Mouse (Mus musculus): ENCODE results near the gene Timeless.
"Not testable (repeated sequence)": the region's sequence is repeated elsewhere in the genome, so short reads cannot be mapped to it uniquely, and the experiment has no call there.

Gene Timeless

GRCm38 (mm10) chr10:128214112-128214511 lies 17.8 kb upstream of the Timeless start:
- DNase-seq = not testable (repeated sequence)

DNA sequence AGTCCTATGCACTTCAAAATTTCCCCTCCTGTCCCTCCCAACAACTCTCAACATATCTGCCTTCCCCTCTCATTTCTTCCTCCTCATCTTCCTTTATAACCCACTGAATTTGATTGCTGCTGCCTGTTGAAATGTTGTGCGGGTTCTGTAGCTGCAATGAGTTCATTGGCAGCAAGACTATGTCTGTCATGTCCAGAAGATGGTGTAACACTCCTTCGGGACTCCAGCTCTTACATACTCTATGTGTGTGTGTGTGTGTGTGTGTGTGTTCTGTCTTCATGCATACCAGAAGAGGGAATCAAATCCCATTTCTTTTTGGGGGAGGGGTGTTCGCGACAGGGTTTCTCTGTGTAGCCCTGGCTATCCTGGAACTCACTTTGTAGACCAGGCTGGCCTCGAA lies 16.9 kb upstream of the Timeless start:
- DNase-seq = no peak

- no peak for DNase-seq
Observed at GRCm38 (mm10) chr10:128218387-128219117, 13.3 kb upstream of the Timeless start.

GRCm38 (mm10) chr10:128221533-128222286 lies 10.2 kb upstream of the Timeless start:
- DNase-seq = no peak

GRCm38 (mm10) chr10:128225064-128225463 lies 6.8 kb upstream of the Timeless start:
- DNase-seq = no peak

DNA sequence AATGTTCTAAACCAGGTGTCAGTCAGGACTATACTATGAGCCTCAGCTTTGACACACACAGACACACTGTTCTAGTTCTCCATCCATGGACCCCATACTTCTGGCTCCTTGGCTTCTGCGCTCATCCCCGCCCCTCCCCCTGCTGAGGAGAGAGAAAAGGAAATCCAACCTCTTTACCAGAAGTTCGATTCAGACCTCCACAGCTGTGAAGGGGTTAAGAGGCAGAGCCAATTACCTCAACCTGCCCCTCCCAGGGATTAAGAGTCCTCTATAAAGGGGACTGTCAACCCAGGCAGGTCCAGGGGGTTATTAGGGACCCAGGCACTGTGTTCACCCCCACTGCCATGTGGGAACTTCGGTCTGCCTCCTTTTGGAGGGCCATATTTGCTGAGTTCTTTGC lies 6.3 kb upstream of the Timeless start, which contains the start of gene Mip:
Mip (plus strand) TSS at position 301 of the 400 bp plus-strand sequence.
- DNase-seq = no peak

DNA sequence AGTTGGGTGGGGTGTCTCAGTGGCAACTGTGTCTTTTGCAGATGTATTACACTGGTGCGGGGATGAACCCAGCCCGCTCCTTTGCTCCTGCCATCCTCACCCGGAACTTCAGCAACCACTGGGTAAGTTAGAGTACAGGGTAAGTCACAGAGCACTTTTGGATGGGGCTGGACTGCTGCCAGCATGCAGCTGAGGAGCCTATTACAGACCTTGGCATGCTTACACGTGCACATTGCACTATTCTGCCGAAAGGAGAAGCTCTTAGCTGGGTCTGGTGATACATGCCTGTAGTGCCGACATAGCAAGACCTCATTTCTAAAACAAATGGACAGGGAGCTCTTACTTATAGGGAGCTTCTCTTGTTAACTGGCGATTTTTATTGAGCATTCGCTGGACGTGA lies 4.3 kb upstream of the Timeless start:
- no peak for DNase-seq

DNA sequence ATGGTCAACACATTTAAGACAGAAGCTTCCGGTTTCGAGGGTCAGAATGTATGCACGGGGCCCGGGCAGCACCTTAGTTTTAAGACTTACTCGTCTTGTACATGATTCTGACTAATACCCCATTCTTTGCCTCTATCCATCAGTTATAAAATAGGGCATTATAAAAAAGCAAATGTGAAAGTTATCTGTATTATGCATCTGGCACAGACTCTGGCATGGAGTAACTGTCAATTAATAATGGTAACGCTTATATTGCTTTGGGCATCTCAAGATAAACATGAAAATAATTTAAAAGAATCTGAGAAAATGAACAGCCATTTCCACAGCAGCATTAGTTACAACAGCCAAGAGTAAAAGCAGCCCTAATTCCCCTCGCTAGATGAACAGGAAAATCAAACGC lies 3.9 kb upstream of the Timeless start:
- no peak for DNase-seq

DNA sequence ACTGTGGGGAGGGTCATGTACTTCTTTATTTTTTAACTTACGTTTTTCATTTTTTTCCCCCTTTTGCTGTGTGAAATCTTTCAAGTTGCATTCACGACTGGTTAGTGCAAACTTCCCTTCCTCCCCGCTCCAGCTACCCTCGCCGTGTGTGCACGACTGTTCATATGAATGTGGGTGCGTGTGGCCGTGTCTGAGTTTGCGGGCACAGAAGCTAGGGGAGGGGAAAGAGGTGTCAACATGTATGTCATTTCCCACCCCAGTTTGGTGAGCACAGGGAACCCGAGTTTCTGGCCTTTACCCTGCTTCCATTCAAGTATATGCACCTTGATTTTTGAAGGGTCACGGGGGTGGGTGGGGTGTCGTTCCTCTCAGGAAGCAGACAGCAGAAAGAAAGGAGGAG lies 1.3 kb upstream of the Timeless start:
- DNase-seq = no peak

- DNase-seq = no peak
Observed at GRCm38 (mm10) chr10:128231146-128231545, 719 bp upstream of the Timeless start.

DNA sequence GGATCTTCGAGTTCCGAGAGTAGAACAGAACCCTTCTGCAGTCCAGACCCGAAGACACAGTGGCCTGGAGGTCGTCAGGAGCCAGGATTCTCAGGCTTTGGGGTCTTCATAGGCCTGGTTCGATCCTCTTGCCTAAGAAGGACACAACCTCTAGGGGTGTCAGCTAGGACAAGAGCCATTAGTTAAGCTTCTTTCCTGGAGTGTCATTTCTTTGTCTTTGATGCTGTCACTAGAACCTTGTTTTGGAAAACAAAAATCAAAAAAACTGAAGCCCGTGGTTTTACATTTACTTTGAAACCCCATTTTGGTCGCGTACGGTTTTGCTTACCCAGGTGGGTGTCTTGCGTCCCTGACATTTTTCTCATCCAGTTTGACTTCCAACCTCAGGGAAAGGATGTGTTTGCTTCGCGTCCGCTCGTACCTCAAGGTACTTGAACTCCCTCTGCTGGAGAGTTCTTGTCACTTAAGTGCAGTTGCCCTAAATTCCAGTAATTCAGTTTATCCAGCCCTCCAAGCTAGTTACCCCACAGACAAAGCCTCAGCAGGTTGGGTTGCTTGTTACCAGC lies 638 bp downstream of the Timeless start:
- peak; percentile 78 for DNase-seq

DNA sequence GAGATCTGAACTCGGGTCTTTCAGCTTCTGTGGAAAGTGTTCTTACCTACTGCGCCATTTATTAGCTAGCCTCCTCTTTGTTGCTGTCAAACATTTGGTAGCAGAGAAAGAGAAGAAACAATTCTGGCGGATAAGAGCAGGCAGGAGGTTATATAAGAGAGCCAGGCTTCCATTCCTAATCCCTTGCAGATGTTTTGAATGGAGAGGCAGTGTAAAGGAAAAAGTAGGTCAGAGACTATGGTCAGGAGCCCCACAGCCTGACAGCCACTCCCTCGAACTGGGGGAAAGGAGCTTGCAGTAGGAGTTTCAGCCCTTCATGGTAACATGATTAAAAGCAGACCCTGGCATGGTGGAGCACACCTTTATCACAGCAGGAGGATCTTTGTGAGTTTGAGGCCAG lies 4.5 kb downstream of the Timeless start:
- DNase-seq = no peak

GRCm38 (mm10) chr10:128237807-128238480 lies 6.1 kb downstream of the Timeless start:
- DNase-seq = peak; percentile 55

GRCm38 (mm10) chr10:128239140-128239539 lies 7.3 kb downstream of the Timeless start:
- DNase-seq = no peak

GRCm38 (mm10) chr10:128240131-128240530 lies 8.3 kb downstream of the Timeless start:
- DNase-seq = no peak

- no peak for DNase-seq
Observed at GRCm38 (mm10) chr10:128243252-128243651, 11.4 kb downstream of the Timeless start.

DNA sequence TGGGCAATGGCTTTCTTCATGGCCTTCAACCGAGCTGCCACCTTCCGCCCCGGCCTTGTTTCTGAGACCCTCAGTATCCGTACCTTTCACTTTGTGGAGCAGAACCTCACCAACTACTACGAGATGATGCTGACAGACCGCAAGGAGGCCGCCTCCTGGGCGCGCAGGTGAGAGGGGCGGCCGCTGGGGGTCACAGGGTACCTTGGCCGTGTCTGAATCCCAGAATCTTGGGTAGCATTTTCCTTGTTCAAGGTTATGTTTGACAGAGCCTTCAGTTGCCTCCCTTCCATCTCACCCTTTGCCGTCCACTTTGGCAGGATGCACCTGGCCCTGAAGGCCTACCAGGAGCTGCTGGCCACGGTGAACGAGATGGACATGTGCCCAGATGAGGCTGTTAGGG lies 12.3 kb downstream of the Timeless start:
- DNase-seq = no peak

- no peak for DNase-seq
Observed at GRCm38 (mm10) chr10:128247020-128247732, 15.3 kb downstream of the Timeless start.

- no peak for DNase-seq
Observed at GRCm38 (mm10) chr10:128250565-128250964, 18.7 kb downstream of the Timeless start.

- DNase-seq = no peak
Observed at GRCm38 (mm10) chr10:128253677-128254255, 21.9 kb downstream of the Timeless start, which contains the start of gene Apon. Gene Apon (plus strand): TSS chr10:128254096.

DNA sequence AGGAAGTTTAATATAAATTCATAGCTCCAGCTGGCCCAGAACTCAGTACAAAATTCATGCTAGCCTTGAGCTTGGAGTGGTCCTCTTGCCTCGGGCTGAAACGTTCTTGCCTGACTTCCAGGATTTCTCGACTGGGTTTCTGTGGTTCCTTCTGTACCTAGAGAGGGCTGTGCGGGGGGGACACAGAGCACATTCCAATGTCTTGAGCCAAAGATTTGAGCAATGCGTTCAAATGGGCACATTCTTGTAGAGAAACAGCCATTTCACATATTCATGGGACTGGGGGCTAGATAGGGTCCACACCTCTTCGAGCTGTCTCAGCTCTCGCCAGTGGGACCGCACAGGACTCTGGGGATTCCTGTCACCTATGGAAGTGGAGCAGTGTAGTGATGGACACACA lies 24.1 kb downstream of the Timeless start:
- DNase-seq = no peak

GRCm38 (mm10) chr10:128256328-128256727 lies 24.5 kb downstream of the Timeless start:
- no peak for DNase-seq
